Mouse (Mus musculus) midbrain, embryonic 10.5 days (tissue): ENCODE measurements at regions not wholly inside any gene's neighbourhood (a gene's known extent, or its start where the extent isn't known, plus 50 kb on each side); places are given as distances from the start of the nearest gene placed in this dataset.
A peak's percentile ranks its signal among the peaks of the same experiment; 100 is the strongest.

Experiments
- DNase-seq: peaks from one replicate; pipeline ENCODE4 v3.0.0-alpha.2; 2017; ENCODE audit warnings: low spot score
- H3K27ac ChIP-seq: fragments of 300-500 bp; sonication (generic); replicated peaks from 2 replicates; pipeline ENCODE4 v1.5.1; 2016; ENCODE audit warnings: mild to moderate bottlenecking
- H3K27me3 ChIP-seq: fragments of 300-500 bp; sonication (generic); 2 replicates; pipeline ENCODE4 v1.6.1; 2016; ENCODE audit warnings: low read depth, mild to moderate bottlenecking; ENCODE audit not compliant: poor library complexity, severe bottlenecking
- H3K36me3 ChIP-seq: fragments of 300-500 bp; sonication (generic); 2 replicates; pipeline ENCODE4 v1.6.1; 2016; ENCODE audit warnings: mild to moderate bottlenecking, moderate library complexity
- H3K4me1 ChIP-seq: fragments of 300-500 bp; sonication (generic); 2 replicates; pipeline ENCODE4 v1.6.1; 2016
- H3K4me3 ChIP-seq: fragments of 300-500 bp; sonication (generic); 2 replicates; pipeline ENCODE4 v1.5.1; 2016; ENCODE audit warnings: mild to moderate bottlenecking, moderate library complexity
- H3K9me3 ChIP-seq: fragments of 300-500 bp; sonication (generic); replicated peaks from 2 replicates; pipeline ENCODE4 v1.6.1; 2016; ENCODE audit warnings: mild to moderate bottlenecking
- WGBS: fragments of 180-500 bp; shearing (Covaris S2); methylation state at CpG from one replicate; pipeline ENCODE4 v1.1.7; 2016; 5-methylcytosine and 5-hydroxymethylcytosine counted together

DNA sequence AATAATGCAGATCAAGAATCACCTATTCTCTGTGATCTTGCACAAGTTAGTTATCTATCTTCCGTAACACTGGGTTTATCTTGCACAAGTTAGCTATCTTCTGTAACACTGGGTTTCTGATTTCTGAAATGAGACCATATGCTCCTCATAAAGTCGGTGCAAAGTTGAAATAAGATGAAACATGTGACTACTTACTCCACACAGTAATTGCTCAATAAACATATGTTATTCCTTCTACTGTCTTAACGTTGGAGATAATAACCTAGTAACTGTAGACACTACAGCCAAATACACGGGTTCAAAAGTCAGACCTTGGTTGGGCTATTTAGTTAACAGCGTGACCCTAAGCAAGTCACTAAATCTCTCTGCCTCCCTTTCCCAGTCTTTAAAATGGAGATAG lies 65.8 kb upstream of the Atp11b start:
- H3K9me3 ChIP-seq, result no peaks in the 10 kb centered on the region
- 83% methylated on average over 5 of the region's 5 CpGs for WGBS
- H3K4me1 ChIP-seq, result no peaks in the 10 kb centered on the region
- H3K36me3 ChIP-seq, result no peaks in the 10 kb centered on the region
- H3K27me3 ChIP-seq, result no peaks in the 10 kb centered on the region
- H3K4me3 ChIP-seq, result no peak overlapping the region
- no peak overlapping the region for H3K27ac ChIP-seq
- DNase-seq, result no peak

DNA sequence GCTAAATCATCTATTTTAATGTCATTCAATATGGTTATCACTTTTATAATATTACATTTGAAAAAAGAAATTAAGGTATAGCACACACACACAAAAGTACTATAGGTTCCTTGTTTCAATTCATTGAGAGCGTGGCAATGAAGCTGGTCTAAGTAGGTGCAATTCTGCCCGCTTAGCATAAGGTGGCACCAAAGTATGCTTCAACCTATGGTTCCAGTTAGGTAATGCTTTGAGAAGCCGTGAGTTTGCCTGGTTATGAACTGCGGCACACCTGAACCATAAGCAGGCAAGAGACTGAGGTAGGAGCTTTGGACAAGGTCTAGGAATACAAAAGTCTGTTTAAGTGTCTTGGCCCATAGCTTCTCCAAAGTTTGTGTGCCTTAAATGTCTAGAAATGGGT lies 65.1 kb upstream of the Atp11b start:
- Histone ChIP-seq H3K27me3 (no peaks in the 10 kb centered on the region), H3K36me3 (no peaks in the 10 kb centered on the region), H3K9me3 (no peaks in the 10 kb centered on the region), H3K4me1 (no peaks in the 10 kb centered on the region), H3K27ac (no peak overlapping the region), H3K4me3 (no peak overlapping the region)
- no peak for DNase-seq
- WGBS, result 41% methylated on average over 4 of the region's 4 CpGs

DNA sequence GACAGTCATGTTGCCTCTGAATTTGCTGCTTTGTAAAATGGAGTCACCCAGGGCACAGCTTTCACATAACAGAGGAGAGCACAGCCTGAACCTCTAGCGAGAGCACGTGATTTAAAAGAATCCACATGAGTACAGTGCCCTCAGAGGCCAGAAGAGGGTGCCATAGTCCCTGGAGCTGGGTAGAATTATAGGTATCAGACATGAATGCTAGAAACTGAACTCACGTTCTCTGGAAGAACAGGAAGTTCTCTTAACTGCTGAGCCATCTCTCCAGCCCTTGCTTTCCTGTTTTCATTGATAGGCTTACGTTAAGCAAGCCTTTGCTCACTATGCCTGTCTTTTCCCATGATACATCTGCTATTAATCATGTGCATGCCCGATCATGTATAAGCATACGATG lies 60.9 kb upstream of the Atp11b start:
- Histone ChIP-seq H3K27me3 (no peaks in the 10 kb centered on the region), H3K9me3 (no peaks in the 10 kb centered on the region), H3K4me1 (no peaks in the 10 kb centered on the region), H3K27ac (no peak overlapping the region), H3K4me3 (no peak overlapping the region), H3K36me3 (no peaks in the 10 kb centered on the region)
- DNase-seq, result peak; percentile 49
- 57% methylated on average over 6 of the region's 6 CpGs for WGBS

DNA sequence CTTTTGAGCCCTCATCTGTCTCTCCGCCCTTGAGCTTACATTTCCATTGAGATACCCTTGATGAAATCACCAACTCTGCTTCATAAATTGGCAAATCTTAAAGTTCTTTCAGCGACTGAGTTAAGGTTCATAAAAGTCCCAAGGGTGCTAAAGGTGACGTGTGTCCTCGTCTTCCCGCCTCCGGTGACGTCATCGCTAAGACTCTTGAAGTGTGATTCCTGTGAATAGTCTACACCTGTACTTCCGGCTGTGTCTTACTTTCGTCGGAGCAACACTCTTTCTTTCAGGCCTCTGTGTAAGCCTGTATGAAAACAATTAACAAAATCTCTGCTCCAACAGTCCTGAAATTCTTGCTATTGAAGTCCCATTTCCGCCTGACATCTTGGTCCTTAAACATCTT lies 60.4 kb upstream of the Atp11b start:
- Histone ChIP-seq H3K27ac (no peak overlapping the region), H3K36me3 (no peaks in the 10 kb centered on the region), H3K27me3 (no peaks in the 10 kb centered on the region), H3K9me3 (no peaks in the 10 kb centered on the region), H3K4me3 (no peak overlapping the region), H3K4me1 (no peaks in the 10 kb centered on the region)
- WGBS, result 89% methylated on average over 12 of the region's 12 CpGs
- no peak for DNase-seq

DNA sequence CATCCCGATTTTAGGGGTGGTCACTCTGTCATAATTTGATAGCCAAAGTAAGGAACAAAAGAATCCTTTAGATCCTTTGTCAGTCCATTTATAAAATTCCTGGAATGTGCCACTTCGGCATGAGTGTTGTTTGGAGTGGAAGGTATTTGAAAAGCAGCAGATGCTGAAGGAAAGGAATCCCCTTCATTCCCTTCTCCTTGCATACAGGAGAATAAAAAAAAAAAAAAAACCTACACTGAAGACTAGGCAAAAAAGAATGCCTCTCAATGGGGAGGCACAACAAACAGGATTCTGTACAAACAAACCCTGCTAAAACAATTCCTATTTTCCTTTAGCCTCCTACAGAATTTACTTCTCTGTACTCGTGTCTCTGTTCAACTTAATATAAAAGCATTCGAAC lies 59.7 kb upstream of the Atp11b start:
- H3K9me3 ChIP-seq, result no peaks in the 10 kb centered on the region
- WGBS, result 82% methylated on average over 4 of the region's 4 CpGs
- no peak for DNase-seq
- H3K27me3 ChIP-seq, result no peaks in the 10 kb centered on the region
- H3K4me1 ChIP-seq, result no peaks in the 10 kb centered on the region
- no peak overlapping the region for H3K27ac ChIP-seq
- no peak overlapping the region for H3K4me3 ChIP-seq
- H3K36me3 ChIP-seq, result no peaks in the 10 kb centered on the region

DNA sequence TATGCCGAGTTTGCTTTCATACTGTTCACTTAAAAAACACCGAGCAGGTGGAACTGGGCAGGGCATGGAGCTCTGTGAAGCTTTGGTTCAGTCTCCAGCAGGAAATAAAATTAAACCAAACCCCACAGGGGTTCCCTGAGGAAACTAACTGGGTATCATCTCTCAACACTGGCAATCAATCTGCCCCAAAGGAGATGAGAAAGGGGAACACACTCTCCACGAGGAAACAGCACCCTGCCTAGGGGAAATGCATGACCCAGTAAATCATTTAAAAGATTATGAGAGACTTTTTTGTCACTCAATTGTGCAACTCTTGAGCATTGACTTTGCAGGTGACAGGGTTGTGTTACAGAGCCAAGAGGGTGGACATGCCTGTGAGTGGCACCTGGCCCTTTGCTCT lies 58.0 kb upstream of the Atp11b start:
- H3K27ac ChIP-seq, result no peak overlapping the region
- WGBS, result 84% methylated on average over 3 of the region's 3 CpGs
- H3K36me3 ChIP-seq, result no peaks in the 10 kb centered on the region
- H3K4me3 ChIP-seq, result no peak overlapping the region
- DNase-seq, result no peak
- no peaks in the 10 kb centered on the region for H3K4me1 ChIP-seq
- H3K9me3 ChIP-seq, result no peaks in the 10 kb centered on the region
- H3K27me3 ChIP-seq, result no peaks in the 10 kb centered on the region

DNA sequence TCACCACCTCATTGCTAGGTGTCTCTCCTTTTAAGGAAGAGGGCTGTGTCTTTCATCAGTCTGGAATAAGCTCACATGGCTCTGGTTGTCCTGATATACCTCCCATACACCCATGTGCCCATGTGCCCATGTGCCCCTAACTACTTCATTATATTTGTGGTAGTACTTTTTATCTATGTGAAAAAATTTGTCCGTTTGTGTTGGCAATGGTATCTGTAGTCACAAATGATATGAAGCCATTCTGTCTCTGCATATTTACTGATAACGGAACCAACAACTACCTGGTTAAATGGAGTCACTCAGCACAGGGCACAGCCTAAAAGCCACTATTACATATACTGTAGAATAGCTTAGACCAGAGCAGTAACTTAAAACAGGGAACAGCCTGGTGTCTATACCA lies 54.6 kb upstream of the Atp11b start:
- Histone ChIP-seq H3K4me3 (no peak overlapping the region), H3K27ac (no peak overlapping the region), H3K27me3 (no peaks in the 10 kb centered on the region), H3K9me3 (no peaks in the 10 kb centered on the region), H3K36me3 (no peaks in the 10 kb centered on the region), H3K4me1 (no peaks in the 10 kb centered on the region)
- WGBS, result 92% methylated on average over 2 of the region's 2 CpGs
- no peak for DNase-seq

DNA sequence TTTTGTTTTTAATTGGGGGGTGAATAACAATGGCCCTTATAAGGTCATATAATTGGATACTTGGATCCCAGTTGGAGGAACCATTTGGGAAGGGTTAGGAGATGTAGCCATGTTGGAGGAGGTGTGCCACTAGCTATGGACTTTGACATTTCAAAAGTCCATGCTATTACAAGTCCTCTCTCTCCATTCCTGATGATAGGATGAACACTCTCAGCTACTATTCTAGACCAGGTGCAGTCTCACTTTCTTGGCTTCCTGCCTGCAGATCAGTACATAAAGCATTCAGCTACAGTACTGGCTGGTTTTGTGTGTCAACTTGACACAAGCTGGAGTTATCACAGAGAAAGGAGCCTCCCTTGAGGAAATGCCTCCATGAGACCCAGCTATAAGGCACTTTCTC lies 53.9 kb upstream of the Atp11b start:
- Histone ChIP-seq H3K4me1 (no peaks in the 10 kb centered on the region), H3K27me3 (no peaks in the 10 kb centered on the region), H3K36me3 (no peaks in the 10 kb centered on the region), H3K27ac (no peak overlapping the region), H3K4me3 (no peak overlapping the region), H3K9me3 (no peaks in the 10 kb centered on the region)
- no peak for DNase-seq

DNA sequence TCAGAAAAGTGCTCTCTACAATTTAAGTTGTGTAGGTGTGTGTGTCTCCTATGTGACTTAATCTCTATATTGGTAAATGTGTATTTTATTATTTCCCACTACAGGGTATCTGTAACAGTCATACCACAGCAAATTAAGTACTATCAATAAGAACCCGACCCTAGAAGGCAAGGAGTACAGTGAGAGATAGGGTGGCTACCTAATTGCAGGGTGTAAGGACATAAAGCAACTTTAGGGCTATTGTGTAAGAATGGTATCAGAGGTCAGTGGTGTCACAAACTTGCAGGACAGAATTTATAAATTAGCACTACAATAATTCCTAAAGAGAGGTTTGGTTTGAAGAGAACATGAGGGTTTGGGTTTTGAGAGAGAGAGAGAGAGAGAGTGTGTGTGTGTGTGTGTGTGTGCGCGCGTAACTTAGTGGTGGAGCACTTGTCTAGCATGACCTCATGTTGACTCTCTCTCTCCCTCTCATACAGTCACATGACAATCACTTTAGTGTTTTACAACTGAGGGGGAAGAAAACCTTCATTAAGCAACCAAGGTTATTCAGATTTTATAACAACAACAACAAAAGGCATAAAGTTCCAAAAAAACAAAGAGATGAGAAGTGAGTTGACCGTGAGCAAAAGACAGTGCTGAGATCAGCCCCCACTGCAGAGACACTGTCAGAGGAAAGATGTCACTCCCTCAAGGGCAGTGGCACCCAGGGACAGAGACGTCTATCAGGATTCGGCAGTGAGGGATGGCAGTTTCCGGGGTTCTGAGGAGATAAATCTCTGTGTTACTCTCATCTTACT lies 50.2 kb upstream of the Atp11b start:
- 84% methylated on average over 8 of the region's 8 CpGs for WGBS
- H3K4me1 ChIP-seq, result no peaks in the 10 kb centered on the region
- no peaks in the 10 kb centered on the region for H3K36me3 ChIP-seq
- no peak overlapping the region for H3K4me3 ChIP-seq
- H3K9me3 ChIP-seq, result no peaks in the 10 kb centered on the region
- H3K27me3 ChIP-seq, result no peaks in the 10 kb centered on the region
- no peak overlapping the region for H3K27ac ChIP-seq
- no peak for DNase-seq
